Mouse (Mus musculus): ENCODE measurements at regions not wholly inside any gene's neighbourhood (a gene's known extent, or its start where the extent isn't known, plus 50 kb on each side); places are given as distances from the start of the nearest gene placed in this dataset.

GRCm38 (mm10) chr9:115476205-115476604 lies 166.0 kb upstream of the Stt3b start:
- TF ChIP-seq CTCF (IDR thresholded peaks at IDR 0.05; ENCODE audit: low read depth, low read length): no peak
- no peak for TF ChIP-seq POLR2A (IDR thresholded peaks at IDR 0.05; ENCODE audit: extremely low read depth, insufficient read depth, low read length)
